Mouse (Mus musculus) embryonic fibroblast, embryonic 13.5 days (primary cell): ENCODE measurements around the gene Pnkp. TPM values are rescaled to one million over a fixed set of nuclear protein-coding genes. Genes with fewer than 3 reads are reported as not detected.

ENCODE experiments used
- H3K27ac ChIP-seq: 2 replicates; pipeline ENCODE4 v1.5.1; 2012; ENCODE audit warnings: low read length, control low read depth, inconsistent platforms; ENCODE audit not compliant: insufficient read depth
- H3K4me1 ChIP-seq: 2 replicates; pipeline ENCODE4 v1.6.1; 2011; ENCODE audit warnings: low read length; ENCODE audit not compliant: control insufficient read depth, insufficient read depth
- H3K4me3 ChIP-seq: 2 replicates; pipeline ENCODE4 v1.5.1; 2011; ENCODE audit warnings: mild to moderate bottlenecking, control low read depth, low read length; ENCODE audit not compliant: insufficient read depth
- CTCF ChIP-seq: IDR thresholded peaks from 2 replicates; pipeline ENCODE4 v1.5.1; 2011; ENCODE audit warnings: mild to moderate bottlenecking, control low read depth, low read length, moderate library complexity, borderline replicate concordance; ENCODE audit not compliant: insufficient read depth
- POLR2A ChIP-seq: IDR thresholded peaks from 2 replicates; pipeline ENCODE4 v1.6.1; 2011; ENCODE audit warnings: low read depth, mild to moderate bottlenecking, control low read depth, low read length, moderate library complexity
- polyA plus RNA-seq: library from polyadenylated mRNA; stranded (reverse); fragments of >200 nt; gene quantifications from 2 replicates; pipeline ENCODE4 v1.2.4, GENCODE M21; 2011; ENCODE audit warnings: low read depth; ENCODE audit not compliant: missing spikeins, insufficient read length

Pnkp gene
- polyA plus RNA-seq, 1 experiment: 24.7 TPM

GRCm38 (mm10) chr7:44850789-44851624, 5.9 kb upstream of the Pnkp start:
- Histone ChIP-seq H3K27ac (peak overlapping the region; percentile 92), H3K4me3 (peak overlapping the region; percentile 60), H3K4me1 (peaks cover 17% of the 10 kb centered on the region)
- TF ChIP-seq POLR2A: no peak; the same call in 1 of the 2 replicates
- no peak for TF ChIP-seq CTCF

GRCm38 (mm10) chr7:44851625-44852234, 5.2 kb upstream of the Pnkp start:
- Histone ChIP-seq H3K4me1 (peaks cover 17% of the 10 kb centered on the region), H3K27ac (no peak overlapping the region), H3K4me3 (no peak overlapping the region)
- TF ChIP-seq CTCF: no peak
- 0 out of 2 replicates have a peak, but pooled peaks have one; percentile 23 for TF ChIP-seq POLR2A

- no peak overlapping the region for H3K27ac ChIP-seq
- H3K4me1 ChIP-seq: peaks cover 16% of the 10 kb centered on the region
- H3K4me3 ChIP-seq: no peak overlapping the region
- TF ChIP-seq CTCF: no peak
- no peak; the same call in 1 of the 2 replicates for TF ChIP-seq POLR2A
These were observed 4.5 kb upstream of the Pnkp start for GRCm38 (mm10) chr7:44852259-44853027.

GRCm38 (mm10) chr7:44853065-44853464, 3.9 kb upstream of the Pnkp start:
- H3K4me3 ChIP-seq: no peak overlapping the region
- TF ChIP-seq POLR2A (no peak), CTCF (no peak)
- peaks cover 13% of the 10 kb centered on the region for H3K4me1 ChIP-seq
- H3K27ac ChIP-seq: no peak overlapping the region

- Histone ChIP-seq H3K27ac (peak overlapping the region; percentile 85), H3K4me1 (peaks cover 13% of the 10 kb centered on the region), H3K4me3 (peak overlapping the region; percentile 30)
- TF ChIP-seq POLR2A (no peak; the same call in 1 of the 2 replicates), CTCF (no peak)
These were observed 3.2 kb upstream of the Pnkp start for GRCm38 (mm10) chr7:44853596-44854355.

- H3K4me1 ChIP-seq: peaks cover 13% of the 10 kb centered on the region
- H3K27ac ChIP-seq: peak overlapping the region; percentile 85
- TF ChIP-seq POLR2A (peak; percentile 54), CTCF (no peak)
- H3K4me3 ChIP-seq: peak overlapping the region; percentile 30
These were observed 2.4 kb upstream of the Pnkp start for GRCm38 (mm10) chr7:44854356-44855031.

- 0 out of 2 replicates have a peak overlapping the region, but pooled peaks have one; percentile 85 for H3K27ac ChIP-seq
- peaks cover 13% of the 10 kb centered on the region for H3K4me1 ChIP-seq
- no peak overlapping the region for H3K4me3 ChIP-seq
- TF ChIP-seq POLR2A (no peak), CTCF (no peak)
These were observed 1.9 kb upstream of the Pnkp start for GRCm38 (mm10) chr7:44855036-44855435.

- Histone ChIP-seq H3K4me1 (peaks cover 9% of the 10 kb centered on the region), H3K27ac (peak overlapping the region; percentile 58), H3K4me3 (peak overlapping the region; percentile 95)
- TF ChIP-seq POLR2A: no peak
- TF ChIP-seq CTCF: no peak
These were observed 548 bp upstream of the Pnkp start for GRCm38 (mm10) chr7:44856265-44856916.
